Mouse (Mus musculus): Measurements from ENCODE around the gene Ccdc134.

Gene Ccdc134

GRCm38 (mm10) chr15:82127426-82128374, at the start of gene Ccdc134:
Ccdc134 (plus strand) TSS chr15:82127922.
- WGBS, result under 1% methylated on average over 74 of the region's 74 CpGs

GRCm38 (mm10) chr15:82079883-82080282, 47.8 kb upstream of the Ccdc134 start:
- WGBS, result 78% methylated on average over 10 of the region's 10 CpGs

DNA sequence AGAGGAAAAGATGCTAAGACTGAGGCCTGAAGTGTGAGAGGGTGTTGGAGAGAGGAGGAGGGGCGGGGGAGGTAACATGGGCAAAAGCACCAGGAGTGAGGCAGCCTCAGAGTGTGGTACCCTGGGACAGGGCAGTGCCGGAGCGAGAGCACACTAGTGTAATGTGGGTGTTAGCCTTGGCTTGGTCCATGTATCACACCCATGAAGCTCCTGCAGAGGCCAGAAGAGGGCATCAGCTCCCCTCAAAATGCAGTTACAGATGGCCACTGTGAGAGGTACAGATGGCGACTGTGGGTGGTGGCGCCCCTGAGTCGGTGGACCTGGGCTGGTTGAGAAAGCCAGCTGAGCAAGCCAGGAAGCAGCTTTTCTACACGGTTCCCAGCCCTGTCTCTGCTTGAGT, 46.6 kb upstream of the Ccdc134 start:
- WGBS, result 28% methylated on average over 7 of the region's 7 CpGs

DNA sequence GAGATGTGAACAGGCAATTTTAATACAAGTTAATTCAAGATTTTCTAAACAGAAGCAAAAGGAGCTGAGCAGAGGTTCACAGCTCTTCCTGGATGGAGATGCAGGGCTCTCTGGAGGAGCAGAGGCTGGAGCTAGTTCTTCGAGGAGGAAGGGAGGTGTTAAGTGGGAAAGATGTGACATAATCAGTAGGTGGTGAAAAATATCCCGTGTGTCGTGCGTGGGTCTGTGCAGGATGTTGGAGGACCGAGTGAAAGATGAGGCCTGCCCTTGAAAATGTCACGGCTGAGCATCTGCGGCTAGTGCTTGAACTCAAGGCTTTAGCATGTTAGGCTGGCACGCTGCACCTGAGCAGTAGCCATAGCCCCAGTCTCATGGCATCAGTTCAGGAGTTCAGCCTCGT, 42.1 kb upstream of the Ccdc134 start:
- WGBS, result 58% methylated on average over 9 of the region's 9 CpGs

DNA sequence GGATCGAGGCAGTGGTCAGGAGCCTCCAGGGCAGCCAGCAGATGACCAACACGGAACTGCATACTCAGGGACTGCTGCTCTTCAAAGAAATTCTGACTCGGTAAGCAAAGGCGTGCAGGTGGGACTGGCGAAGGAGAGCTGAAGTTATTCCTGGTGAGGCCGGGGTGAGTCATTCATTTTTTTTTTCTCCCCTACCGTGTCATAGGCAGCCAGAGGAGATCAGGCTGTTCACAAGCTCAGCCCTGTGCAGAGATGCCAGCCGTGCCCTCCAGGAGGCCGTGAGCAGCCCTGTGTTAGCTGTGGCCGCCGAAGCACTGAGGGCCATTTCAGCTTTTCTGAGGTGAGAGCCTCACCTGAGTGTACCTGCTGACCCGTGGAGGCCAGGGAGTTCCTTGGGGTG, 41.6 kb upstream of the Ccdc134 start:
- WGBS, result 53% methylated on average over 12 of the region's 12 CpGs

- 7% methylated on average over 10 of the region's 10 CpGs for WGBS
Measured at GRCm38 (mm10) chr15:82087266-82087665, 40.5 kb upstream of the Ccdc134 start.

- WGBS, result 69% methylated on average over 7 of the region's 7 CpGs
Measured at GRCm38 (mm10) chr15:82091061-82091460, 36.7 kb upstream of the Ccdc134 start.

DNA sequence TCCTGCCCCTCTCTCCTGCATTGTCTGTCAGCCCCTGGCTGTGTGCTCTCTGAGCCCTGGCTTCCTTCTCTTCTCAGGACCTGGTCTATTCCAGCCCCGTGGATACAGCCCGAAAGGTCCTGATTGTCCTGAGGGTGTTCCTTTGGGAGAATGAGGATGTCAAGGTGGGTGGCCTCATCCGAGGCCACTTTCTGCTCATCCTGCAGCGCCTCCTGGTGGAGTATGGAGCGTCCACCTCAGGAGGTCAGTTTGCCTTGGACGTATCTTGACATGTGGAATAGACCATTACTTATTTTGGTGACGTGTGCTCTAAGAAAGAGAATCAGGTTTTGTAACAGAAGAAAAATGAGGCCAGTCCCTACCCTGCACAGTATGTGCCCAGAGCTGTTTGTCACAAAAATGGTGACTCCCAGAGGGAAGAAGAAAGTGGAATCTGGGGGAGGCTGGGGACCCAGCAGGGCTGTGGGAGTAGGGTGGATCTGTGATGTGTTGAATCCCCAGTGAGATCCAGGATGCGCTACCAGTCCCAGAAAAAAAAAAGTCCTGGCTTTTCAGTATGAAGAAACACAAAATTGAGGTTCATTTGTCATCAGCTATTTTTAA, 20.7 kb upstream of the Ccdc134 start:
- 17% methylated on average over 8 of the region's 8 CpGs for WGBS

GRCm38 (mm10) chr15:82120544-82120943, 7.2 kb upstream of the Ccdc134 start:
- WGBS, result 94% methylated on average over 8 of the region's 8 CpGs

GRCm38 (mm10) chr15:82126690-82127089, 1.0 kb upstream of the Ccdc134 start:
- WGBS, result 79% methylated on average over 4 of the region's 4 CpGs

- WGBS, result 8% methylated on average over 5 of the region's 5 CpGs
Measured at GRCm38 (mm10) chr15:82128398-82128797, 676 bp downstream of the Ccdc134 start.

GRCm38 (mm10) chr15:82130599-82130998, 2.9 kb downstream of the Ccdc134 start:
- 82% methylated on average over 7 of the region's 7 CpGs for WGBS

GRCm38 (mm10) chr15:82135372-82135771, 7.7 kb downstream of the Ccdc134 start:
- WGBS, result 50% methylated on average over 4 of the region's 4 CpGs

DNA sequence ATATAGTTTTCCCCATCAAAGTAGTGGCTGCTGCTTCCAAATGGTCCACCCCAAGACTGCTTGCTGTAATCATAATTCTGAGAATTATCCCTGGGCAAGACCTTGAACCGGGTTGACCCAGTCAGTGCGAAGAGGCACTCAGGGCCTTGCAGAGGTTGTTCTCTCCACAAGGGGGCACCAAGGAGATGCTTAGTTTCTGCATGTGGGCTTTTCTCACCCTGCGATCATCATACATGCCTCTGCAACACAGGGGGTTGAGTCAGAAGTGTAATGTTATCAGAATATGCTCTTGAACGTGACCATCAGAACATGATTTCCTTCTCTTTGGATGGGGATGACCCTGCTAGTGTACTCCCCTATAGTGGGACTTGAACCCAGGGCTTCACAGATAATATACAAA, 10.8 kb downstream of the Ccdc134 start:
- 27% methylated on average over 4 of the region's 4 CpGs for WGBS

GRCm38 (mm10) chr15:82139196-82139595, 11.5 kb downstream of the Ccdc134 start:
- whole genome bisulfite sequencing, result 94% methylated on average over 8 of the region's 8 CpGs

- WGBS, result 82% methylated on average over 3 of the region's 3 CpGs
Measured at GRCm38 (mm10) chr15:82140355-82140754, 12.6 kb downstream of the Ccdc134 start.

DNA sequence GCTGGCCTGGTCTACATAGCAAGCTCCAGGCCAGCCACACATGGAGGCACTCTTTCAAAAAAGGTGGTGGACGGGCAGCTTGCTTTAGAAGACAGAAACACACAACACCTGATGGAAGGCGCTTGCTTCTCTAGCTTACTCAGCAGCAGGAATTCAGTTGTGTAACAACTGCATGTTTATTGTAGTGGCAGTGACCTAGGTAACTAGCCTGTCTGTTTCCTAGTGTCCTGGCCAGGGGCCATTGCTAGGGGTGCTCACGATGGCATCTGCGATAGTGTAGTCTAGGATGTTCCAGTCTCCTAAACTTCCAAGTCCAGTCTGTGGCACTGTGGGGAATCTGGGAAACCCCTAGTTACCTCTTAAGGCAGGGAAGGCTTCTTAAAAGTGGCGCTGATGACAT, 16.4 kb downstream of the Ccdc134 start:
- WGBS, result 91% methylated on average over 5 of the region's 5 CpGs

GRCm38 (mm10) chr15:82145408-82145807, 17.7 kb downstream of the Ccdc134 start:
- 55% methylated on average over 2 of the region's 2 CpGs for WGBS

- 21% methylated on average over 11 of the region's 11 CpGs for WGBS
Measured at GRCm38 (mm10) chr15:82145851-82146769, 18.4 kb downstream of the Ccdc134 start.

DNA sequence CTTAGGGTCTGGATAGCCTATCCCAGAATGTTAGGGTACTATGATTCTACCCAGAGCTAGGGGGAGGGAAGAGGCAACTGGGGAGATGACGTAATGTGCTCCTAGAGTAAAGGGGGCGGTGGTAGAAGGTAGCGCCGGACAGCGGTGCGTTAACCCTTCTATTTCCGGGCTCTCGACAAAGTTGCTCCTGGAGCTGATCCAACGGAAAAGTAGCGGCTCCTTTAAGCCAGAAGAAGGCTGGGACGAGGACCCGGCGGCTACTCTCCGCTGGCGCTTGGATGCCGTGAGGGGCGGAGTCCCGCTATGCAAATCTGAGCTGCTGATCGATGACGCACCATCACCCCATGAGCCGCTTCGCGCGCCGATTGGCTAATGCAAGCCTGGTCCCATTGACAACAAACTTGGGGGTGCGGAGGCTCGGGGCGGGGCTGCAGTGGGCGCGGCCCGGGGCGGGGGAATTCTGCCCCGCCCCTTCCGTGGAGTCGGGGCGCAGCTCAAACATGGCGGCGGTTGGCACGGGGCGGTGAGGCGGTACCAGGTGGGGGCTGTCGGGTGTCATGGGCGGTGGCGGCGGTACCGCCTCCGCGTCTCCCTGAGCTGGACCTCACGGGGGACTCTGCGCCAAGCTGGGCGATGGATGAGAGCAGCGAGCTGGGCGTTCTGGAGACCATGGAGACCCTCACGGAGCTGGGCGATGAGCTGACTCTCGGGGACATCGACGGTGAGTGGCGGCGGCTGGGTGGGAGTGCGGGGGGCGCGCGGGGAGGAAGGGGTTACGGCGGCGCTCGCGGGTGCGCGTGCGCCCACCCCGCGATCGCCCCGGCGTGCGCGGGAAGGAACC, 19.3 kb downstream of the Ccdc134 start, which contains the start of gene Srebf2:
TSS of gene Srebf2 (plus strand) at position 412 of the 841 bp plus-strand sequence.
- WGBS, result under 1% methylated on average over 72 of the region's 79 CpGs

DNA sequence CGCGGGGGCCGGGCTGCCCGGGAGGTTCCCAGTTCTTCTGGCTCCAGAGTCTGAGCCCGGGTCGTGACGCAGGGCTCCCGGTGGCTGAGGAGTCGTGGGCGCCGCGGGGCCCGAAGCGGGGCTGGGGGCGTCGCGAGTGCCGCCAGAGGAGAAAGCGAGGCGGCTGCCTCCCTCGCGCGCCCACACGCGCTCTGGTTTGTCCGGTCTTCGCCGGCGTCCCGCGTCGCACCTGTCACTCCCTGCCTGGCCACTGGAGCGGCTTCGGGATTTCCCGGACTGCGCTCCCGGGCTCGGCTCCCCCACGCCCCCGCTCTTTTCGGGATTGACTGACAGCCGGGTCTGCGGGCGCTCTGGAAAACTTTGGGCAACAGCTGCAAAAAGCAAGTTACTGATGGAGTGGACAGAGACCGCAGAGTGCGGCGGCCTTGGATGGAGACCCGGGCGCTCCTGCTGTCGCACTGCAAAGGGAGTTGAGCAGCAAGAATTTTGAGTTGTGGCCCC, 19.9 kb downstream of the Ccdc134 start:
- under 1% methylated on average over 44 of the region's 50 CpGs for WGBS

Data from cerebral cortex, adult 2 months (tissue).